ENCODE assay signal across 8 mouse cellular contexts in the genomic region with DNA sequence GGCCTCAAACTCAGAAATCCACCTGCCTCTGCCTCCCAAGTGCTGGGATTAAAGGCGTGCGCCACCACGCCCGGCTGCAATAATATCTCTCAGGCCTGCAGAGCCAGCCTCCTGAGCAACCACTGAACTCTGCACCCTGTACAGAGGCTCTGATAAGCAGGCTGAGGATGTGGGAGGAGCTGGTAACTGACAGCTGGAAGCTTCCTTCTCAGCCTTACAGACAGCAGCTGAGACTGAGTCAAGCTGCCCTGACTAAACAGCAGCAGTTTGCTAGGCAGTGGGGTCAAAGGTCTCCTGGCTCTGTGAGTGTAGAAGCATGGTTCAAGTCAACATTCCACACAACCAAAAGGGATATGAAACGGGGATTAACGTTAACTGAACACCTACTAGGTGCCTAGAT. TPM values are rescaled to one million over a fixed set of nuclear protein-coding genes. Genes with fewer than 3 reads are reported as not detected.
A peak's percentile ranks its signal among the peaks of the same experiment; 100 is the strongest.
DNase-seq lines count a peak whose midpoint lies in the region; TF ChIP-seq lines count a peak whose summit lies in the region.

No protein-coding gene starts in this region.

- H3K27ac ChIP-seq in heart, embryonic 10.5 days = 0 out of 2 replicates have a peak overlapping the region, but pooled peaks have one; percentile 36

- H3K4me2 ChIP-seq in myocyte (ENCODE audit: low read depth) = no peak overlapping the region

- no peak overlapping the region for H3K4me3 ChIP-seq in lung, adult 2 months (replicated peaks; ENCODE audit: extremely low read depth, low read depth, low read length)
- H3K4me3 ChIP-seq in heart, embryonic 10.5 days = no peak overlapping the region
- no peak overlapping the region for H3K4me3 ChIP-seq in myocyte

- TF ChIP-seq CTCF in lung, adult 2 months (IDR thresholded peaks at IDR 0.05; ENCODE audit: insufficient read depth, low read length) = no peak

- peaks cover 13% of the 10 kb centered on the region for H3K4me1 ChIP-seq in lung, adult 2 months (ENCODE audit: control insufficient read depth, insufficient read depth, low read length)
- H3K4me1 ChIP-seq in heart, embryonic 10.5 days = peaks cover 66% of the 10 kb centered on the region

- no peaks in the 10 kb centered on the region for H3K9me3 ChIP-seq in heart, embryonic 10.5 days

- 38% methylated on average over 6 of the region's 6 CpGs for WGBS in lung, adult 2 months
- 38% methylated on average over 6 of the region's 6 CpGs for WGBS in heart, embryonic 10.5 days

- DNase-seq in lung, adult 18-20 months = peak; percentile 58 to 73
- DNase-seq in lung, adult 2 months = no peak
- DNase-seq in heart, embryonic 10.5 days (ENCODE audit: low spot score) = peak; percentile 89
- DNase-seq in kidney, postnatal 25 days = peak; percentile 90 to 93
- DNase-seq in urinary bladder, postnatal 25 days (ENCODE audit: low spot score) = no peak
- no peak for DNase-seq in right cerebral cortex, postnatal 10 days (ENCODE audit: low spot score in 2 of 2)
- DNase-seq in layer of hippocampus, adult 9-11 months = no peak

- H3ac ChIP-seq in myocyte (ENCODE audit: control insufficient read depth, insufficient read length) = no peak overlapping the region

- no peak for TF ChIP-seq POLR2A in lung, adult 2 months (IDR thresholded peaks at IDR 0.05; ENCODE audit: borderline replicate concordance, extremely low read depth, low read depth, low read length)
- TF ChIP-seq POLR2A in myocyte (IDR thresholded peaks at IDR 0.05; ENCODE audit: insufficient read length, low read depth) = no peak

- no peaks in the 10 kb centered on the region for H3K79me2 ChIP-seq in myocyte (ENCODE audit: control insufficient read depth, insufficient read depth)

- no peaks in the 10 kb centered on the region for H3K27me3 ChIP-seq in heart, embryonic 10.5 days (ENCODE audit: insufficient read depth, poor library complexity, severe bottlenecking)
- H3K27me3 ChIP-seq in myocyte (ENCODE audit: control insufficient read depth, insufficient read depth, insufficient read length) = no peaks in the 10 kb centered on the region

- no peaks in the 10 kb centered on the region for H3K36me3 ChIP-seq in heart, embryonic 10.5 days
- no peaks in the 10 kb centered on the region for H3K36me3 ChIP-seq in myocyte (ENCODE audit: control insufficient read depth, insufficient read depth)

TF ChIP-seq in myocyte, 11 proteins besides CTCF, POLR2A, EP300 and RAD21:
- TF ChIP-seq MYOD1 (IDR thresholded peaks at IDR 0.05; ENCODE audit: control insufficient read depth in 1 of 3, insufficient read length in 2 of 3, low read depth in 2 of 3) (peak in 2 of 3 experiments; percentile 64 to 91), TCF12 (IDR thresholded peaks at IDR 0.05; ENCODE audit: insufficient read depth, poor library complexity, severe bottlenecking) (peak; percentile 11), MYOG (IDR thresholded peaks at IDR 0.05; ENCODE audit: control insufficient read depth in 1 of 3, insufficient read depth in 1 of 3, insufficient read length in 2 of 3, low read depth in 2 of 3) (peak; percentile 51 to 86 (median 60)), CEBPB (IDR thresholded peaks at IDR 0.05; ENCODE audit: insufficient read depth, poor library complexity, severe bottlenecking) (no peak), POLR2AphosphoS2 (IDR thresholded peaks at IDR 0.05; ENCODE audit: insufficient read length, low read depth) (no peak), SRF (IDR thresholded peaks at IDR 0.05; ENCODE audit: control insufficient read depth, insufficient read length, low read depth) (no peak), MAX (IDR thresholded peaks at IDR 0.05; ENCODE audit: low read depth) (no peak)

RNA-seq across cellular contexts. Expression of a gene that starts 8.0 kb away (rescaled TPM):
- 223 and 371 TPM in 2 replicates for polyA plus RNA-seq in lung, adult 2 months (2012; rRNA removed)
- polyA plus RNA-seq in heart, embryonic 10.5 days (2016; fragmentation: Nextera tagmentation; extraction: Ambion mirVana) = 4,161 and 4,393 TPM in 2 replicates
- polyA plus RNA-seq in myocyte (2012; fragmentation: generic; extraction: Trizol) = 1,758 TPM

RNA-seq across cellular contexts. Expression of a gene that starts 27.7 kb away (rescaled TPM):
- not detected in 2 replicates for polyA plus RNA-seq in lung, adult 2 months (2012; rRNA removed)
- polyA plus RNA-seq in heart, embryonic 10.5 days (2016; fragmentation: Nextera tagmentation; extraction: Ambion mirVana) = 0.13 TPM in 1 of 2 replicates, not detected in the other
- 0.08 TPM for polyA plus RNA-seq in myocyte (2012; fragmentation: generic; extraction: Trizol)

RNA-seq across cellular contexts. Expression of a gene that starts 37.4 kb away (rescaled TPM):
- 6.7 and 7.4 TPM in 2 replicates for polyA plus RNA-seq in lung, adult 2 months (2012; rRNA removed)
- 40.6 and 45.1 TPM in 2 replicates for polyA plus RNA-seq in heart, embryonic 10.5 days (2016; fragmentation: Nextera tagmentation; extraction: Ambion mirVana)
- 18.0 TPM for polyA plus RNA-seq in myocyte (2012; fragmentation: generic; extraction: Trizol)

RNA-seq across cellular contexts. Expression of a gene that starts 37.4 kb away (rescaled TPM):
- polyA plus RNA-seq in lung, adult 2 months (2012; rRNA removed) = 12.3 and 15.4 TPM in 2 replicates
- polyA plus RNA-seq in heart, embryonic 10.5 days (2016; fragmentation: Nextera tagmentation; extraction: Ambion mirVana) = 13.9 and 14.5 TPM in 2 replicates
- polyA plus RNA-seq in myocyte (2012; fragmentation: generic; extraction: Trizol) = 7.9 TPM

Comparison
In these comparisons a context has a peak if more than half of its experiments do, and no peak if none do; other contexts are left out.
1. DNase-seq: peak in lung, adult 18-20 months (2 of 2), heart, embryonic 10.5 days (single experiment) and kidney, postnatal 25 days (2 of 2); none in lung, adult 2 months (single experiment), urinary bladder, postnatal 25 days (single experiment), right cerebral cortex, postnatal 10 days (0 of 2) and layer of hippocampus, adult 9-11 months (single experiment).